Mouse (Mus musculus) stomach, postnatal 0 days (tissue): Measurements from ENCODE around the gene Ogdhl. TPM values are rescaled to one million over a fixed set of nuclear protein-coding genes. Genes with fewer than 3 reads are reported as not detected.

Experiments
- ATAC-seq: fragments of 200-750 bp; cut with Nextera tagmentation; 2 replicates; pipeline ENCODE4 v1.8.0; 2017; ENCODE audit not compliant: low FRiP score, low TSS enrichment
- DNase-seq: peaks from one replicate; pipeline ENCODE4 v3.0.0-alpha.2; 2016; ENCODE audit warnings: low spot score
- H3K27ac ChIP-seq: fragments of 300-500 bp; sonication (generic); replicated peaks from 2 replicates; pipeline ENCODE4 v1.5.1; 2014; ENCODE audit warnings: mild to moderate bottlenecking, control low read depth
- H3K27me3 ChIP-seq: fragments of 300-500 bp; sonication (generic); 2 replicates; pipeline ENCODE4 v1.6.1; 2014; ENCODE audit warnings: low read length; ENCODE audit not compliant: control insufficient read depth, insufficient read depth
- H3K36me3 ChIP-seq: fragments of 300-500 bp; sonication (generic); 2 replicates; pipeline ENCODE4 v1.6.1; 2014; ENCODE audit warnings: low read length, mixed read lengths; ENCODE audit not compliant: control insufficient read depth, insufficient read depth
- H3K4me1 ChIP-seq: fragments of 300-500 bp; sonication (generic); replicated peaks from 2 replicates; pipeline ENCODE4 v1.6.1; 2014; ENCODE audit warnings: antibody characterized with exemption; ENCODE audit not compliant: control insufficient read depth, insufficient read depth
- H3K4me2 ChIP-seq: fragments of 300-500 bp; sonication (generic); replicated peaks from 2 replicates; pipeline ENCODE4 v1.6.1; 2014; ENCODE audit warnings: low read depth, mild to moderate bottlenecking, control low read depth, moderate library complexity
- H3K4me3 ChIP-seq: fragments of 300-500 bp; sonication (generic); 2 replicates; pipeline ENCODE4 v1.5.1; 2014; ENCODE audit warnings: low read depth, low read length, control low read depth
- H3K9ac ChIP-seq: fragments of 300-500 bp; sonication (generic); 2 replicates; pipeline ENCODE4 v1.6.1; 2014; ENCODE audit warnings: mild to moderate bottlenecking, low read length, control low read depth, mixed read lengths
- H3K9me3 ChIP-seq: fragments of 300-500 bp; sonication (generic); 2 replicates; pipeline ENCODE4 v1.6.1; 2016; ENCODE audit warnings: low read length; ENCODE audit not compliant: control insufficient read depth
- CTCF ChIP-seq: IDR thresholded peaks from 2 replicates; pipeline ENCODE4 v1.5.1; 2016; ENCODE audit warnings: antibody characterized with exemption, low read depth, mild to moderate bottlenecking, moderate library complexity
- EP300 ChIP-seq: optimal IDR thresholded peaks from 2 replicates; pipeline ENCODE3; 2016; ENCODE audit warnings: antibody characterized with exemption
- WGBS: fragments of 180-500 bp; shearing (Covaris S2); extraction: QIAGEN DNeasy Blood & Tissue Kit; methylation state at CpG from one replicate; pipeline ENCODE4 v1.1.7; 2014; 5-methylcytosine and 5-hydroxymethylcytosine counted together
- polyA plus RNA-seq: library from polyadenylated mRNA; unstranded; fragments of >200 nt; fragmentation: Nextera tagmentation; extraction: Ambion mirVana; gene quantifications from 2 replicates; pipeline ENCODE4 v1.2.1, GENCODE M21; 2015

Ogdhl gene
- polyA plus RNA-seq, result 1.6 and 2.0 TPM in 2 replicates

- ATAC-seq, result peak; percentile 84
- H3K9me3 ChIP-seq, result no peaks in the 10 kb centered on the region
- no peaks in the 10 kb centered on the region for H3K27me3 ChIP-seq
- no peaks in the 10 kb centered on the region for H3K4me1 ChIP-seq
- 3% methylated on average over 48 of the region's 50 CpGs for WGBS
- H3K4me3 ChIP-seq, result peak within 1 kb of the TSS; percentile 61
- TF ChIP-seq EP300 (no peak), CTCF (no peak)
- no peaks in the 10 kb centered on the region for H3K36me3 ChIP-seq
- peak; percentile 84 for DNase-seq
- H3K9ac ChIP-seq, result no peak within 1 kb of the TSS
- no peak within 1 kb of the TSS for H3K27ac ChIP-seq
- H3K4me2 ChIP-seq, result peak within 1 kb of the TSS; percentile 80
Observed at GRCm38 (mm10) chr14:32321732-32322685, at the start of gene Ogdhl. Gene Ogdhl (plus strand): TSS chr14:32322019.

DNA sequence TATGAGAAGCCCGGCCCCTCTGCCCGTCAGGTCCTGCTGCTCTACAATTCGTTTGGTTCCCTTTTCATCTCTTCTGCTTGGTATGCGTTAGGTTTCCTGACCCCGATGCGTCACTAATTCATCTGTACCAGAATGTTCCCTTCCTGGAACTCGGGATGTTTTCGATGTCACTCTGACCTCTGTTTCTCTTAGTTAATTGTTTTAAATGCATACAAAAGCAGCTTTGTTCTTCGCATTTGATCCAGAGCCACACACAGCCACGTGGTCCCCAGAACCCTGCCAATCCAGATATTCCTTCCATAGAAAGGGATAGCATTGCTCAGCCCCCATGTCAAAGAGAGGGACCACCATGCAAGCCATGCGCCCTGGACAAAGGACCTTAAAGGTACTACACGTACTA is 20.2 kb upstream of the Ogdhl start:
- Histone ChIP-seq H3K4me2 (no peak overlapping the region), H3K9ac (no peak overlapping the region), H3K9me3 (no peaks in the 10 kb centered on the region), H3K36me3 (peaks cover 3% of the 10 kb centered on the region; the same call in 1 of the 2 replicates), H3K4me1 (no peaks in the 10 kb centered on the region), H3K4me3 (no peak overlapping the region), H3K27me3 (no peaks in the 10 kb centered on the region), H3K27ac (no peak overlapping the region)
- no peak for TF ChIP-seq EP300
- no peak for TF ChIP-seq CTCF
- WGBS, result 74% methylated on average over 12 of the region's 12 CpGs
- ATAC-seq (no peak), DNase-seq (no peak)

DNA sequence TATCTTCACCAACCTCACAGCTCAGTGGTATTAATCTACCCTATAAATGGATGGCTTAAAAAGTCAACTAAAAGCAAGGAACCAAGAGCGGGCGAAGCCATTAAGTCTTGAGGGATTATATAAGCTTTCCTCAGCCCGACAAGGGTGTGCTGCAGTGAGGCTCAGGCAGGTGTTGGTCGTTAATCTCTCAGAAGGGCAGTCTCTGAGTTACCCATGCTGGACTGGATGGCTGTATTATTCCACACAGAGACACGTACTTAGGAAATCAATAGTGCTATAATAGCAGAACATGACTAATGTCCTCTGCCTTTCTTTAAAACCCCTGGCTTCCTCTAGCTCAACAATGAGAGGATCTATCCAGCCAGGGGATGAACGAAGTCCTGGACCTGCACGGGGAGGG is 19.4 kb upstream of the Ogdhl start:
- no peak overlapping the region for H3K4me2 ChIP-seq

GRCm38 (mm10) chr14:32304921-32305320 is 16.9 kb upstream of the Ogdhl start:
- no peak for DNase-seq

More for the DNA sequence above, 19.4 kb upstream of the Ogdhl start:
- Histone ChIP-seq H3K36me3 (peaks cover 3% of the 10 kb centered on the region; the same call in 1 of the 2 replicates), H3K4me1 (no peaks in the 10 kb centered on the region), H3K27ac (no peak overlapping the region), H3K9ac (no peak overlapping the region), H3K4me3 (no peak overlapping the region), H3K9me3 (no peaks in the 10 kb centered on the region), H3K27me3 (no peaks in the 10 kb centered on the region)
- no peak for TF ChIP-seq CTCF
- TF ChIP-seq EP300, result no peak
- DNase-seq (no peak), ATAC-seq (no peak)
- 51% methylated on average over 7 of the region's 7 CpGs for WGBS

GRCm38 (mm10) chr14:32309876-32310275 is 11.9 kb upstream of the Ogdhl start:
- 48% methylated on average over 8 of the region's 8 CpGs for WGBS
- Histone ChIP-seq H3K4me2 (no peak overlapping the region), H3K4me1 (no peaks in the 10 kb centered on the region), H3K27ac (no peak overlapping the region), H3K4me3 (no peak overlapping the region), H3K36me3 (no peaks in the 10 kb centered on the region), H3K9me3 (no peaks in the 10 kb centered on the region), H3K9ac (no peak overlapping the region), H3K27me3 (no peaks in the 10 kb centered on the region)
- DNase-seq (peak; percentile 57), ATAC-seq (no peak)
- TF ChIP-seq CTCF, result peak; percentile 70
- no peak for TF ChIP-seq EP300

More at GRCm38 (mm10) chr14:32304921-32305320, 16.9 kb upstream of the Ogdhl start:
- H3K4me2 ChIP-seq, result no peak overlapping the region
- no peaks in the 10 kb centered on the region for H3K27me3 ChIP-seq
- no peaks in the 10 kb centered on the region for H3K4me1 ChIP-seq
- H3K36me3 ChIP-seq, result no peaks in the 10 kb centered on the region
- H3K27ac ChIP-seq, result no peak overlapping the region
- no peak overlapping the region for H3K4me3 ChIP-seq
- WGBS, result 80% methylated on average over 8 of the region's 8 CpGs
- no peaks in the 10 kb centered on the region for H3K9me3 ChIP-seq
- no peak for ATAC-seq
- H3K9ac ChIP-seq, result no peak overlapping the region
- no peak for TF ChIP-seq EP300
- TF ChIP-seq CTCF, result no peak
